Mouse (Mus musculus): ENCODE measurements around the gene Igflr1. TPM values are rescaled to one million over a fixed set of nuclear protein-coding genes. Genes with fewer than 3 reads are reported as not detected.

Igflr1 gene
- polyA plus RNA-seq, 1 experiment from 2014 or later: 1.3 TPM

DNA sequence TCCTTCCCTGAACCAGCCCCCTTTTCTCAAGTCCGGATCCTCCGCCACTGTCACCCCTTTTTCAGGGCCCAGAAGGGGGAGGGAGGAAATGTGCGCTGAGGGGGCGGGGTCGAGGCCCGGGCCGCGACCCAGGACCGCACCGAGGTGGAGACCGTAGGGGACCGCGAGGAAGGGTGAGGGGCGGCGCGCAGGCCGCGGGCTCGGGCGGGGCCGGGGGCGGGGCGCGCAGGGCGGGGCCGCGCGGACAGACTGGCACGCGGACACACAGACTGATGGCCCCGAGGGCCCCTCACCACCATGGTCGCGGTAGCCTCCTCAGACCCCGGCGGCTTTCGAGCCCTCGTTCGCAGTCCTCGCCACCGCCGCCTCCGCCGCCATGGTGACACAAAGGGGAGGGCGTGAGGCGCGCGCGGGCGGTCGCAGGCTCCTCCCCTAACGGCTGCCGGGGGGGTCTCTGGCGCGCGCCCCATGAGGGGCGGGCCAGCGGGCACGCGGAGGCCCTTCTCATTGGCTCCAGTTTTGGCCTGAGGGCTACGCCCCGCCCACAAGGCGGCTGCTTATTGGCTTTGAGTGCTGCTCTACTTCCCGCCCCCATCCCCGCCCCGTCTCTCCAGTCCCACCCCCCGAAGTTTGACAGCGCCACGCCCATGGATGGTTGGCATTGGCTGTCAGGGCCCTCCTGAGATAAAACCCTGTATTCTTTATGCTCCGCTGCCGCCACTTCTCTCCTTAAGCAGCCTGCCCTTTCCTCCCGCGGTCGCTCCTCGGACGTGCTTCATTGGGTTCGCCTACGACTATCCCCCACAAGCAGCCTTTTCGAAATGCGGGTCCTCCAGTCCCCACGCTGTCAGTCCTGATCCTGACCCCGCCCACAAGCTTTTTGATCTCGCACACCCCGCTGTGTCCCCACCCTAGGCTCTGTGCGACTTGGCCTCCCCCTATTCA is 30.3 kb upstream of the Igflr1 start, which contains the start of gene Arhgap33:
Arhgap33 (minus strand) TSS at position 428 of the 945 bp plus-strand sequence.
- no peak within 1 kb of the TSS for H3K27ac ChIP-seq (replicated peaks)

GRCm38 (mm10) chr7:30540572-30540971 is 24.7 kb upstream of the Igflr1 start:
- no peaks in the 10 kb centered on the region for H3K27me3 ChIP-seq (ENCODE audit: control insufficient read depth, insufficient read depth, low read length)
- H3K4me3 ChIP-seq (ENCODE audit: low read depth, low read length): no peak overlapping the region
- 0 out of 2 replicates have a peak, but pooled peaks cover 3% of the 10 kb centered on the region for H3K36me3 ChIP-seq (ENCODE audit: control insufficient read depth, insufficient read depth, low read length)
- DNase-seq (ENCODE audit: low spot score) (no peak), ATAC-seq (ENCODE audit: low FRiP score, low TSS enrichment) (no peak)
- TF ChIP-seq CTCF (IDR thresholded peaks at IDR 0.05; ENCODE audit: low read depth) (no peak), EP300 (optimal IDR thresholded peaks at IDR 0.05) (no peak)
- no peak overlapping the region for H3K9ac ChIP-seq (ENCODE audit: low read length)
- no peak overlapping the region for H3K27ac ChIP-seq (replicated peaks)
- no peaks in the 10 kb centered on the region for H3K9me3 ChIP-seq (ENCODE audit: control insufficient read depth, low read length)
- 90% methylated on average over 7 of the region's 7 CpGs for WGBS
- no peaks in the 10 kb centered on the region for H3K4me1 ChIP-seq (replicated peaks; ENCODE audit: control insufficient read depth, insufficient read depth)
- no peak overlapping the region for H3K4me2 ChIP-seq (replicated peaks; ENCODE audit: low read depth)

More for the DNA sequence above, 30.3 kb upstream of the Igflr1 start, which contains the start of gene Arhgap33:
- Histone ChIP-seq H3K36me3 (ENCODE audit: control insufficient read depth, insufficient read depth, low read length) (peaks cover 11% of the 10 kb centered on the region; the same call in 1 of the 2 replicates), H3K9ac (ENCODE audit: low read length) (peak within 1 kb of the TSS; percentile 67), H3K9me3 (ENCODE audit: control insufficient read depth, low read length) (no peaks in the 10 kb centered on the region), H3K4me2 (replicated peaks; ENCODE audit: low read depth) (peak within 1 kb of the TSS; percentile 97), H3K4me3 (ENCODE audit: low read depth, low read length) (peak within 1 kb of the TSS; percentile 73), H3K4me1 (replicated peaks; ENCODE audit: control insufficient read depth, insufficient read depth) (no peaks in the 10 kb centered on the region), H3K27me3 (ENCODE audit: control insufficient read depth, insufficient read depth, low read length) (no peaks in the 10 kb centered on the region)
- ATAC-seq (ENCODE audit: low FRiP score, low TSS enrichment): peak; percentile 95
- TF ChIP-seq EP300 (optimal IDR thresholded peaks at IDR 0.05) (no peak), CTCF (IDR thresholded peaks at IDR 0.05; ENCODE audit: low read depth) (no peak)
- DNase-seq (ENCODE audit: low spot score): peak; percentile 96
- under 1% methylated on average over 37 of the region's 84 CpGs for WGBS

DNA sequence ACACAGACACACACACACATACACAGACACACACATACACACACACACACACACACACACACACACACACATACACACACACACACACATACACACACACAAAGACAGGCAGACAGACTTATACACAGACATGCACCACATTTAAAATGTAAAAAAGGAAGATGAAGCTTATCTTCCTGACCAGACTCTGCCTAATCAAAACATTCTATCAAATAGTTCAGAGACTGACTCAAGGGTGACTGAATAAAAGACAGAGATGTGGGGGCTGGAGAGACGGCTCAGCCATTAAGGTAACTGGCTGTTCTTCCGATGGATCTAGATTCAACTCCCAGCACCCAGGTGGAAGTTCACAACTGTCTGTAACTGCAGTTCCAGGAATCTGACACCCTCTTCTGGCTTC is 20.9 kb upstream of the Igflr1 start:
- ATAC-seq (ENCODE audit: low FRiP score, low TSS enrichment): no peak
- Histone ChIP-seq H3K9ac (ENCODE audit: low read length) (no peak overlapping the region), H3K36me3 (ENCODE audit: control insufficient read depth, insufficient read depth, low read length) (0 out of 2 replicates have a peak, but pooled peaks cover 3% of the 10 kb centered on the region), H3K4me2 (replicated peaks; ENCODE audit: low read depth) (no peak overlapping the region), H3K4me3 (ENCODE audit: low read depth, low read length) (no peak overlapping the region), H3K27me3 (ENCODE audit: control insufficient read depth, insufficient read depth, low read length) (no peaks in the 10 kb centered on the region), H3K27ac (replicated peaks) (no peak overlapping the region), H3K4me1 (replicated peaks; ENCODE audit: control insufficient read depth, insufficient read depth) (no peaks in the 10 kb centered on the region), H3K9me3 (ENCODE audit: control insufficient read depth, low read length) (no peaks in the 10 kb centered on the region)
- WGBS: 85% methylated on average over 2 of the region's 2 CpGs
- no peak for DNase-seq (ENCODE audit: low spot score)
- TF ChIP-seq CTCF (IDR thresholded peaks at IDR 0.05; ENCODE audit: low read depth) (no peak), EP300 (optimal IDR thresholded peaks at IDR 0.05) (no peak)

DNA sequence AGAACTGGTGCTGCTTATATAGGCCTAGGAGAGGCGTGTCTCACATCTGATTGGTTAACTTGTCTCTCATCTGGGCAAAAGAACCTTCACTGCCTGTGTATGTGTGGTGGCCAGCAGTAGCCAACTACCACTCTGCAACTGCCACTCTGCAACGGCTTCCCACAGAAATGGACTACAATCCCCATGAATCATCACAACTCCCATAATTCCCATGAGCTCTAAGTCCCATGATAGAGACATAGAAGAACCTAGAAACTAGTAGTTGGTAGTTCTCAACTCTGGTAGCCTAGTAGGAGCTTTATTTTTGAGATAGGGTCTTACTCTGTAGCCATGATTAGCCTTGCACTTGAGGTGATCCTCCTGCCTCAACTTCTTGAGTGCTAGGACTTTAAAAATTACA is 15.3 kb upstream of the Igflr1 start:
- H3K36me3 ChIP-seq (ENCODE audit: control insufficient read depth, insufficient read depth, low read length): peaks cover 3% of the 10 kb centered on the region
- H3K27me3 ChIP-seq (ENCODE audit: control insufficient read depth, insufficient read depth, low read length): no peaks in the 10 kb centered on the region
- TF ChIP-seq CTCF (IDR thresholded peaks at IDR 0.05; ENCODE audit: low read depth) (no peak), EP300 (optimal IDR thresholded peaks at IDR 0.05) (no peak)
- no peak for ATAC-seq (ENCODE audit: low FRiP score, low TSS enrichment)
- no peak overlapping the region for H3K9ac ChIP-seq (ENCODE audit: low read length)
- DNase-seq (ENCODE audit: low spot score): no peak
- 95% methylated on average over 2 of the region's 2 CpGs for WGBS
- H3K4me1 ChIP-seq (replicated peaks; ENCODE audit: control insufficient read depth, insufficient read depth): 0 out of 2 replicates have a peak, but pooled peaks cover 2% of the 10 kb centered on the region
- no peaks in the 10 kb centered on the region for H3K9me3 ChIP-seq (ENCODE audit: control insufficient read depth, low read length)
- H3K27ac ChIP-seq (replicated peaks): no peak overlapping the region
- H3K4me2 ChIP-seq (replicated peaks; ENCODE audit: low read depth): no peak overlapping the region
- H3K4me3 ChIP-seq (ENCODE audit: low read depth, low read length): no peak overlapping the region

- Histone ChIP-seq H3K4me2 (replicated peaks; ENCODE audit: low read depth) (no peak overlapping the region), H3K9me3 (ENCODE audit: control insufficient read depth, low read length) (no peaks in the 10 kb centered on the region), H3K27me3 (ENCODE audit: control insufficient read depth, insufficient read depth, low read length) (no peaks in the 10 kb centered on the region), H3K4me1 (replicated peaks; ENCODE audit: control insufficient read depth, insufficient read depth) (0 out of 2 replicates have a peak, but pooled peaks cover 2% of the 10 kb centered on the region), H3K36me3 (ENCODE audit: control insufficient read depth, insufficient read depth, low read length) (peaks cover 10% of the 10 kb centered on the region), H3K27ac (replicated peaks) (no peak overlapping the region), H3K4me3 (ENCODE audit: low read depth, low read length) (no peak overlapping the region), H3K9ac (ENCODE audit: low read length) (no peak overlapping the region)
- ATAC-seq (ENCODE audit: low FRiP score, low TSS enrichment): no peak
- no peak for TF ChIP-seq EP300 (optimal IDR thresholded peaks at IDR 0.05)
- no peak for TF ChIP-seq CTCF (IDR thresholded peaks at IDR 0.05; ENCODE audit: low read depth)
- 100% methylated on average over 1 of the region's 1 CpGs for WGBS
- no peak for DNase-seq (ENCODE audit: low spot score)
Observed at GRCm38 (mm10) chr7:30550603-30551002, 14.6 kb upstream of the Igflr1 start.

Data from stomach, postnatal 0 days (tissue).